Mouse (Mus musculus) kidney, embryonic 16.5 days (tissue): Measurements from ENCODE around the gene Akap13. TPM values are rescaled to one million over a fixed set of nuclear protein-coding genes. Genes with fewer than 3 reads are reported as not detected.
A peak's percentile ranks its signal among the peaks of the same experiment; 100 is the strongest.

Experiments used
- ATAC-seq: fragments of 200-750 bp; cut with Nextera tagmentation; 2 replicates; pipeline ENCODE4 v1.8.0; 2017; ENCODE audit warnings: moderate TSS enrichment; ENCODE audit not compliant: low FRiP score, low TSS enrichment
- H3K27ac ChIP-seq: fragments of 300-500 bp; sonication (generic); 2 replicates; pipeline ENCODE4 v1.5.1; 2014; ENCODE audit warnings: low read length
- H3K27me3 ChIP-seq: fragments of 300-500 bp; sonication (generic); 2 replicates; pipeline ENCODE4 v1.6.1; 2014; ENCODE audit warnings: low read length, control low read depth, mixed read lengths; ENCODE audit not compliant: insufficient read depth
- H3K36me3 ChIP-seq: fragments of 300-500 bp; sonication (generic); 2 replicates; pipeline ENCODE4 v1.6.1; 2014; ENCODE audit warnings: low read length, control low read depth, mixed read lengths; ENCODE audit not compliant: insufficient read depth
- H3K4me1 ChIP-seq: fragments of 300-500 bp; sonication (generic); 2 replicates; pipeline ENCODE4 v1.6.1; 2014; ENCODE audit warnings: low read length, control low read depth, mixed read lengths; ENCODE audit not compliant: insufficient read depth
- H3K4me2 ChIP-seq: fragments of 300-500 bp; sonication (generic); replicated peaks from 2 replicates; pipeline ENCODE4 v1.6.1; 2014; ENCODE audit warnings: low read depth, low read length
- H3K4me3 ChIP-seq: fragments of 300-500 bp; sonication (generic); 2 replicates; pipeline ENCODE4 v1.5.1; 2014; ENCODE audit warnings: mild to moderate bottlenecking, low read length
- H3K9ac ChIP-seq: fragments of 300-500 bp; sonication (generic); replicated peaks from 2 replicates; pipeline ENCODE4 v1.6.1; 2014; ENCODE audit warnings: low read length
- H3K9me3 ChIP-seq: fragments of 300-500 bp; sonication (generic); 2 replicates; pipeline ENCODE4 v1.6.1; 2016; ENCODE audit warnings: low read length, control low read depth
- WGBS: fragments of 180-500 bp; shearing (Covaris S2); extraction: QIAGEN DNeasy Blood & Tissue Kit; methylation state at CpG from one replicate; pipeline ENCODE4 v1.1.7; 2014; 5-methylcytosine and 5-hydroxymethylcytosine counted together
- polyA plus RNA-seq: library from polyadenylated mRNA; unstranded; fragments of >200 nt; fragmentation: Nextera tagmentation; extraction: Ambion mirVana; gene quantifications from 2 replicates; pipeline ENCODE4 v1.2.1, GENCODE M21; 2015

The Akap13 gene
- polyA plus RNA-seq: 35.2 and 44.5 TPM in 2 replicates

DNA sequence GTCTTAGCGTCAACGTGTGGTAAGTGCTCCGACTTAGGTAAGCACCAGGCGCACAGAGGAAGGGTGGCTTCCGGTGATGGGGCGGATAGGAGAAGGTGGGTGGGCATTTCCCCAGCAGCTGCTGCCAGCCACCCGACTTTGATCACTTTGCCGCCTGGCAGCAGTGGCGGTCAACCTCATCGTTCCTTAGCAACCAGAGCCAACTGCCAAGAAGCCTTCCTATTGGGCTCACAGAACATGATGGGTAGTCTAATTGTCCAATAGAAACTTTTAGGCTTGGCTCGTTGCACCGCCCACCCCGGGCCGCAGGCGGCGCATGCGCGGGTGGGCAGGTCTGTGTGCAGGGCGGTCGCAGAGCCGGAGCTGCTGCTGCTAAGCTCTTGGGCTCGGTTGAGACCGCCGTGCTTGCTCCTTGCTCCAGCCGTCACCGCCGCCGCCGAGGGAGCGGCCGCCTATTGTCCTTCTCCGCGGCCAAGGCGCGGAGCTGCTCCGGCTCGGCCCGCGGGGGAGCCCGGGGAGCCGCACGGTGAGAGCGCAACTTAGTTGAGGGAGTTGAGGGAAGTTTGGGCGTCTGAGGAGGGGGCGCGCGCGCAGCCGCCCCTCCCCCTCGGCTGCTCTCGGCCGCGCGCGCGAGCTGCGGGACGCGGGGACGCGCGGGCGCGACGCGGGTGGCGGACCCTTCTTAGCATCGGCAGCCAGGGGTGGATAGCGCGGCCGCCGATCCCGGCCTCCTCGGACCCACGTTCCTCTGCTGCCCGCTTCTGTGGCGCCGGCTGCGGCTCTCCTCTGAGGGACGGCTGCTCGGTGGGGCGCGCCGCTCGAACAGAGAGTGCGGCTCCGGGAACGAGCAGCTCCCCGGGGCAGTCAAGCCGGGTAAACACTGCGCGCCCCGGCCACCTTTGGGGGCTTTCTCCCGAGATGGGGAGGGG, at the start of gene Akap13:
Gene Akap13 (plus strand): TSS at position 312 of the 929 bp plus-strand sequence.
- H3K9ac ChIP-seq: peak within 1 kb of the TSS; percentile 95
- H3K27me3 ChIP-seq: no peaks in the 10 kb centered on the region
- no peaks in the 10 kb centered on the region for H3K9me3 ChIP-seq
- H3K36me3 ChIP-seq: no peaks in the 10 kb centered on the region
- H3K4me3 ChIP-seq: peak within 1 kb of the TSS; percentile 91
- under 1% methylated on average over 62 of the region's 94 CpGs for WGBS
- H3K27ac ChIP-seq: peak within 1 kb of the TSS; percentile 99
- peak within 1 kb of the TSS; percentile 86 for H3K4me2 ChIP-seq
- peaks cover 24% of the 10 kb centered on the region for H3K4me1 ChIP-seq
- ATAC-seq: peak; percentile 99

DNA sequence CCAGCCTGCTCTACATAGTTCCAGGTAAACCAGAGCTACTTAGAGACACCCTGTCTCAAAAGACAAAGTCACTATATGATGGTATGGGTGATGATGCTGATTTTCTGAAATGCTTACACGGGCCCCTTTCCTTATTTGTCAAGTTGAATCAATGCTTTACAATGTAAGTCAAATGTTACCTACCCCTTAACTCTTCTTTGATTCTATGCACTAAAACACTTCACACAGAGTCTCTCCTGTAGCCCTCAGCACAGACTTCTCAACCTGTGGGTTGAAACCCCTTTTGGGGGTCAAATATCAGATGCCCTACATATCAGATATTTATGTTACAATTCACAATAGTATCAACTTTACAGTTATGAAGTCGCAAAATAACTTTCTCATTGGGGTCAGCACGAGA, 44.7 kb upstream of the Akap13 start:
- ATAC-seq: no peak

DNA sequence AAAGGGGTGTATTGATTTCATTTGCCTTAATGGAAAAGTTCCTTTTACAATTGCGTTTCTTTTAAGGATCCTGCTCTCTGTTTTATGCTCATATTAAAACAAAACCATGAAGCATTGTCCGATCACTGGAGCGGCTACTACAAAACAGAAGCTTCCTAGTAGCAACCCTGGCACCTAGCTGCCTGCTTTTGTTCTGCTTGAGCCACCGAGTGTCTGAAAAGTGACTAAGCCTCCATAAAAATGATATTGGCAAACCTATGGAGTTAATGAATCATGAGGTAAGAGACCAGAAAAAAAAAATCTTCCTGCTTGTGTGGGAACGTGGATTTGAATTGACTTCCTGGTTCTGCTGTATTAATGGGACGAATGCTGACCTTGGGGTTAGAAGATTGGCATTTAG, 44.1 kb upstream of the Akap13 start:
- ATAC-seq: no peak
- Histone ChIP-seq H3K27ac (no peak overlapping the region), H3K4me3 (no peak overlapping the region)

More for the DNA sequence above, 44.7 kb upstream of the Akap13 start:
- no peak overlapping the region for H3K9ac ChIP-seq
- H3K4me1 ChIP-seq: peaks cover 9% of the 10 kb centered on the region; the same call in 1 of the 2 replicates
- no peak overlapping the region for H3K4me3 ChIP-seq
- H3K4me2 ChIP-seq: no peak overlapping the region
- H3K9me3 ChIP-seq: no peaks in the 10 kb centered on the region
- WGBS: 85% methylated on average over 3 of the region's 3 CpGs
- no peak overlapping the region for H3K27ac ChIP-seq
- H3K36me3 ChIP-seq: no peaks in the 10 kb centered on the region
- H3K27me3 ChIP-seq: no peaks in the 10 kb centered on the region

DNA sequence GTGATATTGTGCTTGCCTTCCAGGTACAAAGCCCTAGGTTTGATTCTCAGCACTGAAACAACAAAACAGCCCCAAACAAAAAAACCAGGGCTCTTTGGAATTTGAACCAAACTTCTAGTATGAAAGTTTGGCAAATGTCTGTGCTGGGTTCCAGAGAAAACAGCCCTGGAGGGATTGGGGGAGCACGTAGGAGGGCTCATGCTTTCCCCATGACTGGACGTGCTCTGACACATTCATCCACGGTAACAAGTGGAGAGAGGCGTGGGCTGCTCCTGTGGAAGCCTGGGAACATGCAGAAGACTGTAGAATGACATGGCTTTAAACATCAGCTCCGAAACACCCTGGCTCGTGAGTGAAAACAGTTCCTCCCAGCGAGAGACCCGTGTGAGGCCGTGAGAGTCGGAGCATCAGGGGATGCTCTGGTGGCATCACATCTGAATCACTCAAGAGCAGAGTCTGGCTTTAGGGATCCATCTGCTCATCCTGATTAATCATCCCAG, 43.3 kb upstream of the Akap13 start:
- WGBS: 56% methylated on average over 10 of the region's 10 CpGs
- Histone ChIP-seq H3K9me3 (no peaks in the 10 kb centered on the region), H3K27ac (0 out of 2 replicates have a peak overlapping the region, but pooled peaks have one; percentile 20)

More for the DNA sequence above, 44.1 kb upstream of the Akap13 start:
- H3K9me3 ChIP-seq: no peaks in the 10 kb centered on the region
- H3K27me3 ChIP-seq: no peaks in the 10 kb centered on the region
- H3K9ac ChIP-seq: no peak overlapping the region
- H3K36me3 ChIP-seq: no peaks in the 10 kb centered on the region
- H3K4me1 ChIP-seq: peaks cover 9% of the 10 kb centered on the region; the same call in 1 of the 2 replicates
- H3K4me2 ChIP-seq: no peak overlapping the region
- WGBS: 55% methylated on average over 6 of the region's 6 CpGs

DNA sequence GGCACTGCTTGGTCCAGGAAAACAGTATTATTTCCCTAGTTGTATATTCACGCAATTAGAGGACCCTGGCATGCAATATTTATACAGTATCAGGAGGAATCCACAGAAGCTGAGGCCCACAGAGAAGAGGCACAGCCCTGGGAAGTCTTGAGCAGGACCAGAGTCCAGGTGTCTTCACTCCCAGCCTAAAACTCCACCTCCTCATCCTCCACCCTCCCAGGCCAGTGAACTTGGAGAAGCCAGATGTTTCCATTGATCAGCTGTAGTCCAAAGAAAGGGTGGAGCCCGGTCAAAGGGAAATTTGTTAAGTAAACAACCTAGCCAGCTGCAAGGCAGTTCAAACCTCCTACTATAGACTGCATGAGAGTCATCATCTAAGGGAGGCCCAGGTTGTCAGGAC, 42.8 kb upstream of the Akap13 start:
- Histone ChIP-seq H3K9me3 (no peaks in the 10 kb centered on the region), H3K27ac (no peak overlapping the region), H3K4me3 (no peak overlapping the region), H3K27me3 (no peaks in the 10 kb centered on the region), H3K4me1 (peaks cover 9% of the 10 kb centered on the region; the same call in 1 of the 2 replicates), H3K9ac (no peak overlapping the region), H3K4me2 (no peak overlapping the region), H3K36me3 (no peaks in the 10 kb centered on the region)
- 52% methylated on average over 2 of the region's 2 CpGs for WGBS
- ATAC-seq: no peak

More for the DNA sequence above, 43.3 kb upstream of the Akap13 start:
- Histone ChIP-seq H3K4me3 (no peak overlapping the region), H3K4me1 (peaks cover 9% of the 10 kb centered on the region; the same call in 1 of the 2 replicates), H3K27me3 (no peaks in the 10 kb centered on the region), H3K36me3 (no peaks in the 10 kb centered on the region), H3K4me2 (no peak overlapping the region), H3K9ac (no peak overlapping the region)
- no peak for ATAC-seq

DNA sequence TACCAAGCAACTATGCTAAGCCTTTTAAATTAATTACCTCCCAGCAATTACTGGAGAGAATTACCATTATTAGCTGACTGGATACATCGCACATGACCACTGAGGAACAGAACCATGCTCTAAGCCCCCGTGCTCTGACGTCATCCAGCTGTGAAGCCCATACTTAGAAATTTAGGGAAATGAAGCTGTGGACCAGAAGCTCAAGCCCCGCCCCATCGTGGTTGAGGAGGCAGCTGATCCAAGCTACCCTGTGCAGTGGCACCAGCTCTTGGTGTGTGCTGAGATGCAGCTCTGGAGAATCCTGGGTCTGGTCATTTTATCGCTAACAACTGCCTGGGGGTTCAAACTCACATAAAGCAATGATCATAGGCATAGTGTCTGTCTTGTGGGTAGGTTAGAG, 41.4 kb upstream of the Akap13 start:
- Histone ChIP-seq H3K36me3 (no peaks in the 10 kb centered on the region), H3K4me2 (no peak overlapping the region), H3K27me3 (no peaks in the 10 kb centered on the region), H3K4me3 (no peak overlapping the region), H3K9me3 (no peaks in the 10 kb centered on the region), H3K27ac (no peak overlapping the region), H3K4me1 (peaks cover 9% of the 10 kb centered on the region; the same call in 1 of the 2 replicates), H3K9ac (no peak overlapping the region)
- no peak for ATAC-seq
- 62% methylated on average over 6 of the region's 6 CpGs for WGBS

DNA sequence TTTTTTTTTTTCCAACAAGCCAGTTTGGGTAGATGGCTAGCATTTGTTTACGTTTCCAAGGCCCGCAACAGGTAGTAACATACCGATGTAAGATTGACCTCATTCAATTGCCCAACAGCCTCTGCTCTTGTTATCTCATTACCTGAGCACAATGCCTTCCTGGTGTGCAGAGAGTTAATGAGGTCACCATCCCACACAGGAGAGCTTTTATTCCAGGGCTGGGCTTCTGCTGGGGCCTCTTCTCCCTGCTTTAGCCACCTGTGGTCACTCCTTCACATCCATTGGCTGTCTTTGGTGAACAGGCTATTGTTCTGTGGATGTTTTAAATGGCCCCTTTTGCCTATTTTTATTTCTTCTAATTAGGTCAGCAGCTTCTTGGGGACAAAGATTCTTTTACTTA, 41.0 kb upstream of the Akap13 start:
- no peak for ATAC-seq
- H3K4me1 ChIP-seq: peaks cover 9% of the 10 kb centered on the region; the same call in 1 of the 2 replicates
- no peak overlapping the region for H3K4me2 ChIP-seq
- no peak overlapping the region for H3K27ac ChIP-seq
- H3K27me3 ChIP-seq: no peaks in the 10 kb centered on the region
- no peak overlapping the region for H3K9ac ChIP-seq
- no peak overlapping the region for H3K4me3 ChIP-seq
- H3K9me3 ChIP-seq: no peaks in the 10 kb centered on the region
- H3K36me3 ChIP-seq: no peaks in the 10 kb centered on the region
- WGBS: 65% methylated on average over 3 of the region's 3 CpGs

DNA sequence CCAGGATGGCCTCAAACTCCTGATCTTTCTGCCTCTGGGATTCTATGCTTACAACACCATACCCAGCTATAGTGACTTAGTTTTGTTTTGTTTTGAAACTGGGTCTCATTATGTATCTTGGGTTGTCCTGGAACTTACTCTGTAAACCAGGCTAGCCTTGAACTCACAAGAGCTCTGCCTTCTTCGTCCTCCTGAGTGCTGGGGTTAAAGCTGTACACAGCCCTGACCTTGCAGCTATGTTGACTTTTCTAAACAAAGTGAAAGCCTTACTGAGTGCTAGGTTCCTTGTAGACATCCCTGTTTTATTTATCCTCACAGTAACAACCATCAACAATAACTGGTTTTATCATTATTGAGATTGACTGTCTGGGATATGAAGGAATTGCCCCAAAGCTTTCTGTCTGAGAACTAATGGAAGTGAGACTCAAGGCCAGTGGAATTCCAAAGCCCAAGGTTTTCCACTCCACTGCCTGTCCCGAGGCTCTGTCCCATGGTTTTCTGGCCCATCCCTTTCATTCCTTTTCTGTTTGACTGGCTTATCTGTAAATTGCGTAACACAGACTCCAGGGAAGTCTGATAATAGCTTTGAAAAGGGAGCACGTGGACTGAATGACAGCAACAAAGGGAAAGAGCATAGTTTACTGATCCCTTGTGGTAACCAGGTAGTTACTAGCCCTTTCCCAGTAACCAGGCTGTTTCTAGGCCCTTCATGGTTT, 40.0 kb upstream of the Akap13 start:
- Histone ChIP-seq H3K27ac (no peak overlapping the region), H3K4me2 (no peak overlapping the region), H3K9ac (no peak overlapping the region), H3K4me1 (peaks cover 9% of the 10 kb centered on the region; the same call in 1 of the 2 replicates), H3K9me3 (no peaks in the 10 kb centered on the region), H3K36me3 (no peaks in the 10 kb centered on the region), H3K4me3 (no peak overlapping the region), H3K27me3 (no peaks in the 10 kb centered on the region)
- WGBS: 57% methylated on average over 4 of the region's 4 CpGs
- ATAC-seq: no peak

DNA sequence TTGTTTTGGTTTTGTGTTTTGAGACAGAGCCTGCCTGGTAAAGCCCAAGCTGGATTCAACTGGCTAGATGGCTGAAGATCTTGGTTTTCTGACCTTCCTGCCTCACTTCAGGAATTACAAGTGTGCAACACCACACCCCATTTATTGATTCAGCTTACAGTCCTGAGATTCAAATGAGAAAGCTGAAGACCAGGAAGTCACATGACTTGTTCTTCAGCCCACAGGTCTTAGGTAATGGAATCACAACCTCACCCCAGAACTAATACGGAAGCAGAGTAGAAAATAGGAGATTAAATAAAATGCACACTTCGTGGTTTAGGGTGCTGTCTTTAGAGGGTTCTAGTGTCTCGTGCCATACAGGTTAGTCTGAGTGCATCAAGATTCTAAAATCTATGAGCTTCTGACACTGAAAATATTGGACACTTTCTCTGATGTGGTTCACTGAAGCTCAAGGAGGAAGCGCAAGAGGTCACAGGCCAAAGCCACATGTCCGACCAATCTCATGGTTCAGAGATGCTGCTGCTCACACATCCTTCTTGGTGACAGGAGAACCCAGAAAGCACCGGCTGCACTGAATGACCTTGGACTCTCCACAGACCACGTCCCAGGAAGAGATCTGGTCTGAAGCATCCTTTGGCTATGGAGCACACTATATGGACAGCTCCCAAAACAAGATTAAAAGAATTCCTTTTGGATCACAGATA, 39.3 kb upstream of the Akap13 start:
- Histone ChIP-seq H3K4me1 (peaks cover 9% of the 10 kb centered on the region; the same call in 1 of the 2 replicates), H3K9me3 (no peaks in the 10 kb centered on the region), H3K36me3 (no peaks in the 10 kb centered on the region), H3K27me3 (no peaks in the 10 kb centered on the region), H3K4me2 (no peak overlapping the region), H3K4me3 (no peak overlapping the region), H3K27ac (no peak overlapping the region), H3K9ac (no peak overlapping the region)
- no peak for ATAC-seq
- WGBS: 65% methylated on average over 7 of the region's 7 CpGs
